8 mouse cellular contexts compared by ENCODE assay signal in genomic region chr8:116438895-116439294, GRCm38 (mm10).
A peak's percentile ranks its signal among the peaks of the same experiment; 100 is the strongest.
DNase-seq lines count a peak whose midpoint lies in the region; ATAC-seq and TF ChIP-seq lines count a peak whose summit lies in the region.

No protein-coding gene starts in this region.

- TF ChIP-seq POLR2A in MEL (IDR thresholded peaks at IDR 0.05; ENCODE audit: control insufficient read depth in 1 of 2, insufficient read depth in 1 of 2, low read depth in 1 of 2, low read length in 2 of 2, poor library complexity in 1 of 2): no peak
- TF ChIP-seq POLR2A in bone marrow macrophage, adult 2 months (IDR thresholded peaks at IDR 0.05; ENCODE audit: borderline replicate concordance, low read depth, low read length): no peak
- no peak for TF ChIP-seq POLR2A in small intestine, adult 2 months (IDR thresholded peaks at IDR 0.05; ENCODE audit: low read depth, low read length)

- TF ChIP-seq RAD21 in MEL (IDR thresholded peaks at IDR 0.05; ENCODE audit: low read depth, low read length): peak; percentile 43

- H3K9me3 ChIP-seq in MEL (replicated peaks; ENCODE audit: insufficient read depth, low read length): no peaks in the 10 kb centered on the region

- no peaks in the 10 kb centered on the region for H3K79me2 ChIP-seq in MEL (ENCODE audit: control insufficient read depth, insufficient read depth, low read length, poor library complexity)

- WGBS in small intestine, adult 2 months: 20% methylated on average over 7 of the region's 7 CpGs

- H3K27ac ChIP-seq in MEL (ENCODE audit: control insufficient read depth, low read depth, low read length): no peak overlapping the region
- H3K27ac ChIP-seq in bone marrow macrophage, adult 2 months (ENCODE audit: insufficient read depth, low read depth, low read length): no peak overlapping the region
- H3K27ac ChIP-seq in small intestine, adult 2 months (ENCODE audit: insufficient read depth, low read depth, low read length): no peak overlapping the region

- ATAC-seq in monocyte, adult 5-6 weeks (replicated peaks; ENCODE audit: insufficient number of reproducible peaks, low FRiP score, low TSS enrichment, poor library complexity, severe bottlenecking): no peak

- DNase-seq in MEL (ENCODE audit: low read depth, low spot score): peak; percentile 13
- peak; percentile 27 for DNase-seq in fibroblast of lung, adult 2 months (ENCODE audit: low read depth)
- peak; percentile 58 to 76 for DNase-seq in heart, postnatal 36 days
- peak; percentile 40 for DNase-seq in layer of hippocampus, adult 9-10 months (ENCODE audit: low spot score)
- DNase-seq in lung, postnatal 25 days (ENCODE audit: low spot score): peak; percentile 57

- no peaks in the 10 kb centered on the region for H3K27me3 ChIP-seq in MEL (ENCODE audit: control insufficient read depth in 1 of 2, insufficient read depth in 2 of 2, low read length in 2 of 2)
- no peaks in the 10 kb centered on the region for H3K27me3 ChIP-seq in small intestine, adult 2 months (ENCODE audit: control insufficient read depth, insufficient read depth, low read length)

- no peak overlapping the region for H3K4me3 ChIP-seq in MEL (ENCODE audit: control insufficient read depth in 1 of 2, insufficient read depth in 1 of 2, low read depth in 2 of 2, low read length in 2 of 2)
- H3K4me3 ChIP-seq in bone marrow macrophage, adult 2 months (ENCODE audit: insufficient read depth, low read length): no peak overlapping the region
- no peak overlapping the region for H3K4me3 ChIP-seq in small intestine, adult 2 months (ENCODE audit: low read depth, low read length)

- no peaks in the 10 kb centered on the region for H3K36me3 ChIP-seq in MEL (ENCODE audit: control insufficient read depth in 1 of 2, insufficient read depth in 2 of 2, low read length in 2 of 2)
- no peaks in the 10 kb centered on the region for H3K36me3 ChIP-seq in small intestine, adult 2 months (ENCODE audit: control insufficient read depth, insufficient read depth, low read length)

- no peaks in the 10 kb centered on the region for H3K4me1 ChIP-seq in MEL (ENCODE audit: control insufficient read depth in 1 of 2, insufficient read depth in 2 of 2, low read length in 2 of 2)
- no peaks in the 10 kb centered on the region for H3K4me1 ChIP-seq in bone marrow macrophage, adult 2 months (ENCODE audit: control insufficient read depth, insufficient read depth, low read length)
- no peaks in the 10 kb centered on the region for H3K4me1 ChIP-seq in small intestine, adult 2 months (ENCODE audit: control insufficient read depth, insufficient read depth, insufficient read length, low read length)

- H3K9ac ChIP-seq in MEL (ENCODE audit: control insufficient read depth, low read depth, low read length, poor library complexity, severe bottlenecking): no peak overlapping the region

- TF ChIP-seq CTCF in MEL (IDR thresholded peaks at IDR 0.05 in 2 of 3, conservative IDR thresholded peaks at IDR 0.05 in 1 of 3; ENCODE audit: control insufficient read depth in 1 of 3, insufficient read depth in 1 of 3, low read depth in 2 of 3, low read length in 3 of 3, poor library complexity in 1 of 3, severe bottlenecking in 1 of 3): peak; percentile 25 to 51 (median 43); a peak in 4 of 6 replicates
- peak; percentile 80 for TF ChIP-seq CTCF in bone marrow macrophage, adult 2 months (IDR thresholded peaks at IDR 0.05; ENCODE audit: low read depth, low read length)
- peak; percentile 87; the same call in 1 of the 2 replicates for TF ChIP-seq CTCF in small intestine, adult 2 months (IDR thresholded peaks at IDR 0.05; ENCODE audit: extremely low read depth, insufficient read length, insufficient replicate concordance, low read depth, low read length)

- TF ChIP-seq EP300 in MEL (IDR thresholded peaks at IDR 0.05; ENCODE audit: low read depth in 1 of 2, low read length in 2 of 2): no peak

- intact Hi-C loops in heart, postnatal 36 days (cut with DNase I): loop anchor here (1.0 to 10.0 kb wide), 5 partner anchors 734 to 1986 kb away; partner anchors contain the start of gene Maf

TF ChIP-seq in MEL, 35 proteins besides CTCF, POLR2A, EP300 and RAD21:
- peak; percentile 43 for TF ChIP-seq SMC3 (IDR thresholded peaks at IDR 0.05; ENCODE audit: low read depth, low read length)
- no peak for TF ChIP-seq ZNF384 (IDR thresholded peaks at IDR 0.05; ENCODE audit: low read depth, low read length)

Comparison
In these comparisons a context has a peak if more than half of its experiments do, and no peak if none do; other contexts are left out.
1. DNase-seq: peak in every context shown above with its lines; median percentile 67 in heart, postnatal 36 days; 57 in lung, postnatal 25 days; 40 in layer of hippocampus, adult 9-10 months; 27 in fibroblast of lung, adult 2 months; 13 in MEL.